Mouse (Mus musculus): ENCODE results near the gene Pfkfb3. TPM values are rescaled to one million over a fixed set of nuclear protein-coding genes. Genes with fewer than 3 reads are reported as not detected.
"Not testable (repeated sequence)": the region's sequence is repeated elsewhere in the genome, so short reads cannot be mapped to it uniquely, and the experiment has no call there.

Gene Pfkfb3
- total RNA-seq, 2 experiments from 2014 or later, result 1.1 to 8.0 TPM

GRCm38 (mm10) chr2:11552297-11552821 lies 1.5 kb downstream of the Pfkfb3 start:
- ATAC-seq (replicated peaks; ENCODE audit: low FRiP score, poor library complexity, severe bottlenecking), result no peak

GRCm38 (mm10) chr2:11551726-11552125 lies 2.2 kb downstream of the Pfkfb3 start:
- ATAC-seq (replicated peaks; ENCODE audit: low FRiP score, poor library complexity, severe bottlenecking), result no peak

GRCm38 (mm10) chr2:11548508-11548907 lies 5.4 kb downstream of the Pfkfb3 start:
- no peak for ATAC-seq (replicated peaks; ENCODE audit: low FRiP score, poor library complexity, severe bottlenecking)

- no peak for ATAC-seq (replicated peaks; ENCODE audit: low FRiP score, poor library complexity, severe bottlenecking)
These were observed 6.3 kb downstream of the Pfkfb3 start for GRCm38 (mm10) chr2:11547609-11548008.

- ATAC-seq (replicated peaks; ENCODE audit: low FRiP score, poor library complexity, severe bottlenecking), result no peak
These were observed 7.8 kb downstream of the Pfkfb3 start for GRCm38 (mm10) chr2:11546091-11546490.

GRCm38 (mm10) chr2:11545380-11545779 lies 8.5 kb downstream of the Pfkfb3 start:
- ATAC-seq (replicated peaks; ENCODE audit: low FRiP score, poor library complexity, severe bottlenecking), result no peak

GRCm38 (mm10) chr2:11544342-11544741 lies 9.5 kb downstream of the Pfkfb3 start:
- ATAC-seq (replicated peaks; ENCODE audit: low FRiP score, poor library complexity, severe bottlenecking), result no peak

- ATAC-seq (replicated peaks; ENCODE audit: low FRiP score, poor library complexity, severe bottlenecking), result no peak
These were observed 10.7 kb downstream of the Pfkfb3 start for GRCm38 (mm10) chr2:11543158-11543557.

GRCm38 (mm10) chr2:11542640-11543039 lies 11.2 kb downstream of the Pfkfb3 start:
- no peak for ATAC-seq (replicated peaks; ENCODE audit: low FRiP score, poor library complexity, severe bottlenecking)

- ATAC-seq (replicated peaks; ENCODE audit: low FRiP score, poor library complexity, severe bottlenecking), result no peak
These were observed 11.8 kb downstream of the Pfkfb3 start for GRCm38 (mm10) chr2:11542121-11542520.

- ATAC-seq (replicated peaks; ENCODE audit: low FRiP score, poor library complexity, severe bottlenecking), result not testable (repeated sequence)
These were observed 12.3 kb downstream of the Pfkfb3 start for GRCm38 (mm10) chr2:11541528-11541927.

GRCm38 (mm10) chr2:11535966-11536365 lies 17.9 kb downstream of the Pfkfb3 start:
- ATAC-seq (replicated peaks; ENCODE audit: low FRiP score, poor library complexity, severe bottlenecking), result no peak

GRCm38 (mm10) chr2:11535412-11535928 lies 18.4 kb downstream of the Pfkfb3 start:
- ATAC-seq (replicated peaks; ENCODE audit: low FRiP score, poor library complexity, severe bottlenecking), result peak; percentile 96

- ATAC-seq (replicated peaks; ENCODE audit: low FRiP score, poor library complexity, severe bottlenecking), result no peak
These were observed 19.1 kb downstream of the Pfkfb3 start for GRCm38 (mm10) chr2:11534826-11535225.

- no peak for ATAC-seq (replicated peaks; ENCODE audit: low FRiP score, poor library complexity, severe bottlenecking)
These were observed 23.8 kb downstream of the Pfkfb3 start for GRCm38 (mm10) chr2:11530101-11530500.

- ATAC-seq (replicated peaks; ENCODE audit: low FRiP score, poor library complexity, severe bottlenecking), result no peak
These were observed 27.8 kb downstream of the Pfkfb3 start for GRCm38 (mm10) chr2:11526063-11526462.

GRCm38 (mm10) chr2:11524736-11525135 lies 29.1 kb downstream of the Pfkfb3 start:
- ATAC-seq (replicated peaks; ENCODE audit: low FRiP score, poor library complexity, severe bottlenecking), result no peak

- no peak for ATAC-seq (replicated peaks; ENCODE audit: low FRiP score, poor library complexity, severe bottlenecking)
These were observed 32.1 kb downstream of the Pfkfb3 start for GRCm38 (mm10) chr2:11521758-11522157.

GRCm38 (mm10) chr2:11520786-11521185 lies 33.1 kb downstream of the Pfkfb3 start:
- ATAC-seq (replicated peaks; ENCODE audit: low FRiP score, poor library complexity, severe bottlenecking), result no peak

- ATAC-seq (replicated peaks; ENCODE audit: low FRiP score, poor library complexity, severe bottlenecking), result no peak
These were observed 38.0 kb downstream of the Pfkfb3 start for GRCm38 (mm10) chr2:11515828-11516227.

- ATAC-seq (replicated peaks; ENCODE audit: low FRiP score, poor library complexity, severe bottlenecking), result no peak
These were observed 40.6 kb downstream of the Pfkfb3 start for GRCm38 (mm10) chr2:11513057-11513967.

Measured in erythroid progenitor cell, adult 5-6 weeks (primary cell).